Mouse (Mus musculus): ENCODE data around the gene Nlrp4c.
"Not testable (repeated sequence)": the region's sequence is repeated elsewhere in the genome, so short reads cannot be mapped to it uniquely, and the experiment has no call there.

The Nlrp4c gene

GRCm38 (mm10) chr7:6044861-6045260 lies at the start of gene Nlrp4c:
TSS of gene Nlrp4c (plus strand) at chr7:6045161.
- DNase-seq (ENCODE audit: low spot score): no peak

GRCm38 (mm10) chr7:6010910-6011309 lies 34.1 kb upstream of the Nlrp4c start, which contains the start of gene Vmn1r65:
TSS of gene Vmn1r65 (minus strand) at chr7:6011010.
- no peak for DNase-seq (ENCODE audit: low spot score)

DNA sequence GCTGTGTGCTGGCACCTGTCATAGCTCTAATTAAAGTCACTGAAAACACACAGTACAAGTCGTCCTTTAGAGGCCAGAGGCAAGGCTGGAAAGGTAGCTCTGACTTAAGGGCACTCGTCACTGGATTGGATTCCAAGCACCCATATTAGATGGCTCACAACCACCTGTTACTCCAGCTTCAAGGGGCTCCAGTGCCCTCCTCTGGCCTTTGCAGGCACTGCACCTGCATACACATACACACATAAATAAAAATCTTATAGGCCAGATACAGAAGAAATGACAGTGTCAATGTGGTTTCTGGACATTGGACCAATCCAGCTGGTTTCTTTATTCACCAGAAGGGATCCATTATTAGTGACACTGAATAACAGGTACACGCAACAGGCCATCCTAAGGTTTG lies 74.5 kb downstream of the Nlrp4c start:
- no peak for DNase-seq (ENCODE audit: low spot score)

DNA sequence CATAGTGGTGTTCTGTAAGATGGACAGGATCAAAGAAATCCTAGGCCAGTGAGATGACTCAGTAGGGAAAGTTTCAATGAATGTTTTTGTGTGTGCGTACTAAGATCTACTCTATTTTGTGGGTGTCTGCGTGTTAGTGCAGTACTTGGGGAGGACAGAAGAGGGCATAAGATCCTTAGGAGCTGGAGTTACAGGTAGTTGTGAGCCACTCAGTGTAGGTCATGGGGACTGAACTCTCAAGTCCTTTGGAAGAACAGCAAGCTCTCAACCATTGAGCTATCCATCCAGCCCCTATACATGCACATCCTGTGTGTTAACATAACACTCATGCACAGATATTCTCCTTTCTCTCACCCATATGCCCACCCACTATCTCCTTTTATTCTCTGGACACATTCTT lies 75.1 kb downstream of the Nlrp4c start:
- DNase-seq (ENCODE audit: low spot score): not testable (repeated sequence)

GRCm38 (mm10) chr7:6121128-6121527 lies 76.2 kb downstream of the Nlrp4c start:
- DNase-seq (ENCODE audit: low spot score): not testable (repeated sequence)

- DNase-seq (ENCODE audit: low spot score): peak; percentile 76
Measured at GRCm38 (mm10) chr7:6126690-6127448, 81.9 kb downstream of the Nlrp4c start.

DNA sequence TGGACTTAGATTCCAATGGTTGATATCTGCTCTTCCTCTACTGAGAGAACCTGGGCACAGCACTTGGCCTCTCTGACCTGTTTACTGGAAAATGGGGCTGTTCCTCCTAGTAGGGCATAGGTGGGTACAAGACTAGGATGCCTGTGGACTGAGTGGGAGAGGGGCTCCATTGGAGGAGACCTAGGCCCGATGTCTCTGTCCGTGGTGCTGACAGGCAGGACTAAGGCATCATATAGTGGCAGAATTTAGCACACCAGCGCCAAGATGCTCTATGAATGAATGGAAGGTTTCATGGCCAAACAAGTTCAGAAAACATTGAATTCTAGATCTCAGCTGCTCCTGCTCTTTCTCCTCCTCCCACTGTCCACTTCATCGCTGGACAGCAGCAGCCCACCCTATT lies 85.4 kb downstream of the Nlrp4c start:
- DNase-seq (ENCODE audit: low spot score): no peak

DNA sequence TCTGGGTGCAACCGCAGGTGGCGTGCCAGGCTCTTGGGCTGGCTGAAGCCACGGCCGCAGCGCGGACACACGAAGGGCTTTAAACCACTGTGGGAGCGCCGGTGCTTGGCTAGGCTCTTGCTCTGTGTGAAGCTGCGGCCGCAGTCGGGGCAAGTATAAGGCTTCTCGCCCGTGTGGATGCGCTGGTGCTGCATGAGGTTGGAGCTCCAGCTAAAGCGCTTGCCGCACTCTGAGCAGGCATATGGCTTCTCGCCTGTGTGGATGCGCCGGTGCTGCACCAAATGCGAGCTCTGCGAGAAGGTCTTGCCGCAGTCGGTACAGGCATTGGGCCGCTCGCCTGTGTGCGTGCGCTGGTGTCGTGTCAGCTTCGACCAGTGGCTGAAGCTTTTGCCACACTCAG lies 87.7 kb downstream of the Nlrp4c start:
- DNase-seq (ENCODE audit: low spot score): no peak

DNA sequence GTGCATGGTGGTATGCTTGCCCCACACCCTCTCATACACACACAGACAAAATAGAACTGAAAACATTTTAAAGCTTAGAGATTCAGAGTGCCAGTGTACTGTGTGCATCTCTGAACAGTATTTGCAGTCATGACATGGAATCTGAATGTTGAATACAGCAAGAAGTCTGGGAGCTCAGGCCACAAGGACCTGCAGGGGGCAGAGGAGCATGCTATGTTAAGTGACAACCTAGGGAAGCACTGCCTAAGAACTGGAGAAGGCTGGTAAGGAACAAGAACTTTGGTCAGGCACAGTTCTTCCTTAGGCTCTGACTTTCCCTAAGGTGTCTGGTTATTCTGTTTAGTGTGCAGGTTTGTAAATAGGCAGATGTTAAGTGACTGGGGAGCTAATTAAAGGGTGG lies 91.5 kb downstream of the Nlrp4c start:
- no peak for DNase-seq (ENCODE audit: low spot score)

GRCm38 (mm10) chr7:6139295-6139694 lies 94.3 kb downstream of the Nlrp4c start:
- DNase-seq (ENCODE audit: low spot score): no peak

GRCm38 (mm10) chr7:6143991-6144531 lies 99.1 kb downstream of the Nlrp4c start:
- DNase-seq (ENCODE audit: low spot score): no peak

DNA sequence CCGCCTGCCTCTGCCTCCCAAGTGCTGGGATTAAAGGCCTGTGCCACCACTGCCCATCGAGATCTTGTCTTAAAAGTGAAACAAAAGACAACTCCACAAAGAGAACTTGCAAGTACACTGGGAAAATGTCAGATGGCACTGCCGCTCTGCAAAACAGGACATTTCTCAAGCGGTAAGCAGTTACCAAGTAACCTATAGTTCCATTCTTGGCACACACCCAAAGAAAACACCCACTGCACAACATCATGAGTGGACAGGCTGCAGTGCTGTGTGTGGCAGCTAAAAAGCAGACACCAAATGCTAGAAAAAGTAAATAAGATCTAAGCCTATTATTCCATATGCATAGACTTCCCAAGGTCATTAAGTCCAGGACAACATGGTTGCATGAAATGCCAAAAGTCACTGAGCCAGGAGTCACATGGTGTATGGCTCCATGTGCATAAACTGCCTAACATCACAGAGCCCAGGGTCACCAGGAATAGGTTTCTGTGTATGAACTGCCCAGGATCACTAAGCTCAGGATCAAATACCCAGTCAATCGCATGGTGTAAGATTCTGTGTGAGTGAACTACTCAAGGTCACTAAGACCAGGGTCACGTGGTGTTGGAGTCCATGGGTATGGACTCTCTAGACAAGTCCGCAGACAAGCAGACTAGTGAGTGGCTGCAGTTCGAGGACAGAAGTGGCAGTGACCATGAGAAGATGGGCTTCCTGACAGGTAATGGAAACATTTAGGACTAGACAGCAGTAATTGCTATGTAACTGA lies 100.6 kb downstream of the Nlrp4c start:
- DNase-seq (ENCODE audit: low spot score): no peak

DNA sequence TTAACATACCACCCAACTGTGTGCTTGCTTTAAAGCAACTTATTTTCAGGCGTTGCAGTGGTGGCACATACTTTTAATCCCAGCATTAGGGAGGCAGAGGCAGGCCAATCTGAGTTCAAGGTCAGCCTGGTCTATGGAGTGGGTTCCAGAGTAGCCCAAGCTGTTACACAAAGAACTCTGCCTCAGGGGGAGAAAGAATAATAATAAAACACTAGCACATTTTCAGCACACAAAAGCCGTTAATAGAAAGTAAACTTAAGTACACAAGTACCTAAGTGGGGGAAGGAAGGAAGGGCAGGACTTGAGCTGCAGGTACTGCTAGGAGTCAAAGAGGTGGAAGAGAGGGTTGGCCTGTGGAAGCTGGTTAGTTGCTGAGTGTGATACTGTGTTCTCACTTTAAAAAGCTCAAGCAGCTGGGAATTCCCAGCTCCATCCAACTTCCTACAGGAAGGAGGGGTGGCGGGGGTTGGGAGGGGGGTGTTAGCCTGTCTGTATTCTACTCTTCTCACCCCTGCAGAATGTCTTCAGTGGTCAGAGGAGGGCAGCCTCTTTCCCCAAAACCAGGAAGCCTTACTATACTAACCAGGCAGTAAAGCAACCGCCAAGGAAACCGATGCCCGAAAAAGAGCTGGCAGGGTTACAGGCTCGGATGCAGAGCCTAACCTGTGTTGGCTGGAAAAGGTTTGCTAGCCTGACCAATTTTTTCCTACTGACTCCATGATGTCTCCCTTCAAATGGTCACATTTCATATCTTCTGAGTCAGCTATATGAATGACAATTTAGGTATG lies 101.4 kb downstream of the Nlrp4c start:
- no peak for DNase-seq (ENCODE audit: low spot score)

GRCm38 (mm10) chr7:6146982-6147325 lies 102.0 kb downstream of the Nlrp4c start:
- DNase-seq (ENCODE audit: low spot score): no peak

- DNase-seq (ENCODE audit: low spot score): no peak
Measured at GRCm38 (mm10) chr7:6147688-6148087, 102.7 kb downstream of the Nlrp4c start.

GRCm38 (mm10) chr7:6151266-6151665 lies 106.3 kb downstream of the Nlrp4c start:
- no peak for DNase-seq (ENCODE audit: low spot score)

GRCm38 (mm10) chr7:6152036-6152435 lies 107.1 kb downstream of the Nlrp4c start:
- DNase-seq (ENCODE audit: low spot score): no peak

DNA sequence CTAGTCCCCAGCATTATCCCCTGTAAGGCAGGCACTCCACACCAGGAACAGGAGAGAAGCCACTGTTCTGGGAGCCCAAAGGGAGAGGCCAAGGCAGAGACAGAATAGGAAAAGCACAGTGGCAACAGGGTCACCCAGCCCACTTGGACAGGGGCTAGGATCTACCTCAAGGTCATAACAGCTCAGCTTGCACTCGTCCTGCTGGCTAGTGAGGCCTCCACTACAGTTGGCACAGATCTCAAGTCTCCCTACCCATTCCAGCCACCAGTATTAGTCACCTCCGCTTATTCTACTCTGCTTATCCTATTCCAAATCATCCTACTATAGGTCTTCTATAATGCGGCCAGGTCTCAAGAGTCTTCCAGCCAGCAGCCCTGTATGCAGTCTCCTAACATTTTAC lies 108.2 kb downstream of the Nlrp4c start:
- no peak for DNase-seq (ENCODE audit: low spot score)

GRCm38 (mm10) chr7:6154164-6154563 lies 109.2 kb downstream of the Nlrp4c start:
- DNase-seq (ENCODE audit: low spot score): no peak

All from ovary, postnatal 14 days (tissue).